Mouse (Mus musculus): ENCODE measurements at regions not wholly inside any gene's neighbourhood (a gene's known extent, or its start where the extent isn't known, plus 50 kb on each side); places are given as distances from the start of the nearest gene placed in this dataset.

DNA sequence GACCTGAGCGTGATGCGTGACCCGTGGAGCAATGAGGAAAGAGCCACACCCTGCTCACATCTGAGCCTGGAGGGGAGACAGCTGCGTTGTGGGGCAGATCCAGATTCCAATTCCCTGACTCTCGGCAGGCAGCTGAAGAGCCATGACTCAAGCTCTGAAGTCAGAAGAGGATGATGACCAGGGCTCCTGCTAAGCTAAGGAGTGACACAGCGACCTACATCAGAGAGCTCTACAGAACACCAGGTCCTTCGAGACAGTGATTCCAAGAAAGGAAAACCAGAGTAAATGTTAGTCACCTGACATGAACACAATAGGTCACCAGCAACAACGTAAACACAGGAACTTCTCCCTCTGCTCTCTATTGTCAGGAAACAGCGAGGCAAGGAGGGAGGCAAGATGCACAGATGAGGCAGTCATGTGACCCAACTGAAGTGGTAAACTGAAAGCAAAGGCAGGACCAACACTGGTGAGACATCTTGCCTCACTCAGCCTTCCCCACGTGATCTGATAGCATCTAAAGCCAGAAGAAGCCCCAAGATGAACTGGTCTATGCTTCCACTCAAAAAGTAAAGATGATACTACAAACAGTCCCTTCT lies 444.2 kb upstream of the Gm19410 start:
- no peak for DNase-seq (ENCODE audit: low spot score)

DNA sequence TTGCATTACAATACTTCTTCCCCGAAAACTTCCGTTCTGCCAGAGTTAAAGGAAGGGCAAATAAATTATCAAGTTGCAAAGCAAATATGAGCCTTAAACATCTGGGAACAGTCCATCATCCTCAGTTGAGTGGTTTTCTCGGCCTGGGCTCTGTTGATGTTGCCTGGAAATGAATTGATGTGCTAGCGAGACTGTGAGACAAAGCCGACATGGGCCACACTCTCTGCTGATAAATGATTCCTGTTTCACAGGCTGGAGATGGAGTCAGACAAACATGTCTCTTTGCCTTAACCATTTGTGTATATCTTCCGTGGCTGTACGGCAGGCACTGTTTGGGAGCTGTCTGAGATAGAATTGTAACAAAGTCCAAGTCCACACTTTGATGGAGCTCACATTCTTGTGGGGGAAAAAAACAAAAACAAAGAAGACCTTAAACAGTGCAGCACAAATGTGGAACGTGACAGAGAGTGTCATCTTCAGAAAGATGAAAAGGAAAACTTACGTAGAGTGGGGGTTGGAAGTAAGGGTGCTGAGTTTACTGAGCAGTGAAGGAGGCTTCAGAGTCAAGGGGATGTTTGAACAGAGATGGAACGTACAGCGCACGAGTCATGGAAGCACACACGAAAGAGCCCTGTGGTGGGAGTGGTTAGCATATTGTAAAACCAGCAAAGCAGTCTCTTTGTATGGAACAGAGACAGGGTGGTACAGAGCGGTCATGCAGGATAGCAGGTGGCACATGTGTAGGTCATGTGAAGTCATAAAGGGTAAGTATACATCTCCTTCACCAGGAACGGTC lies 442.2 kb upstream of the Gm19410 start:
- peak; percentile 33 for DNase-seq (ENCODE audit: low spot score)

Measured in embryo, embryonic 10.5 days (tissue).